Mouse (Mus musculus) adrenal gland, postnatal 25 days (tissue): ENCODE data around the gene Mdk. TPM values are rescaled to one million over a fixed set of nuclear protein-coding genes. Genes with fewer than 3 reads are reported as not detected.

Experiments
- DNase-seq: peaks from one replicate; pipeline ENCODE4 v3.0.0; 2021; ENCODE audit warnings: mixed read lengths
- microRNA-seq, 2 experiments: library from miRNA; unstranded; fragments of <30 nt; microRNA quantifications; one replicate each; pipeline ENCODE4 v1.2.0; 2021
- total RNA-seq: library from RNA; stranded (reverse); gene quantifications from 2 replicates; pipeline ENCODE4 v1.2.3, GENCODE M21; 2021

Mdk gene
- total RNA-seq, 1 experiment from 2014 or later = 5.8 TPM

DNA sequence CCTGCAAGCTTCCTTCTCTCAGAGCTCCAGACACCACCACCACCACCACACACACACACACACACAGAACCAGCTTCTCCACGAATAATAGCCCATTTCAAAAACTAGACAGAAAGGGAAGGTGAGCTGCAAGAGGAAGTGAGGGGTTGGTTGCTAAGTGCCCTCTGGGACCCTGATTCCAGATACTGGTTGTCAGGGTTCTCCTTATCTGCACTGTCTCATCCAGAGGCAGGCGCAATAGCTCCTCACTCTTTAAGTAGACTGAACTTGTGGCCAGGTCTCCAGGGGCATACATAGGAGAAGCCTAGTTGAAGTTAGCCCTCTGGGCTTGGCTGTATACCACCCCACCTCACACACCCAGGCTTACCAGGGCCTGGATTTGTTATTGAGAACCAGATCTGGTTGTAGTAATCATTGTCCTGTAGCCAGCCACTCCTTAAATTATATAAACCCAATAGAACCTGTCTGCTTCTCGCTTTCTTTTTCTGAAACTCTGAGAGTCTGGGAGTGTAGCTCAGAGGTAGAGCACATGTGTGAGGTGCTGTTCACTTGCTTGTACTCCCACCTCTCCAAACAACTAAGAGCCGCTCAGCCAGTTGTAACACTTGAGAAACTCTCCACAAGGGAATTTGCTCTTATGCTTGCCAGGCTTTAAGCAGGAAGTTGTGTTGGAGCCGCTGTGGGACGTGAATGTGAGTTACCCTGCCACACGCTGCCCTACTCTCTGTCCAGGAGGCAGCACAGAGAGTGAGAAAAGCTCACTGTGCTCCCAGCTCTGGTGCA, 18.6 kb downstream of the Mdk start:
- DNase-seq = no peak

DNA sequence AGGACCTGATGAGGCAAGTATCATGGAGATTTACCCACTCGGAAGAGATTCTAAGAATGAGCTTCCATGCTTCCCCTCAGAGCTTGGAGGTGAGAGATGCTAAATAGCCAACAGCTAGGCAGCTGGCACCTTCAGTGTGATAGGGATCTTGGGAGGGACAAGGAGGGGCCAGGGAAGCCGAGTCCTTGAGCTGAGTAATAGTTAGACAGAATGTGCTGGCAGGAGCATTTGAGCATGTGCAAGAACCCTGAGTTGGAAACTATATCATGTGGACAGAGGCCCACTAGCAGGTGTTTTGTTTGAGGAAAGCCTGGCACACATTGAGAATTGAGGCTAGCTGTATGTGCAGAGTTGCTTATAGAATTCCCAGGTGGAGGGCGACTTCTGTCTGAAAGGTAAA, 19.5 kb downstream of the Mdk start:
- DNase-seq = no peak

DNA sequence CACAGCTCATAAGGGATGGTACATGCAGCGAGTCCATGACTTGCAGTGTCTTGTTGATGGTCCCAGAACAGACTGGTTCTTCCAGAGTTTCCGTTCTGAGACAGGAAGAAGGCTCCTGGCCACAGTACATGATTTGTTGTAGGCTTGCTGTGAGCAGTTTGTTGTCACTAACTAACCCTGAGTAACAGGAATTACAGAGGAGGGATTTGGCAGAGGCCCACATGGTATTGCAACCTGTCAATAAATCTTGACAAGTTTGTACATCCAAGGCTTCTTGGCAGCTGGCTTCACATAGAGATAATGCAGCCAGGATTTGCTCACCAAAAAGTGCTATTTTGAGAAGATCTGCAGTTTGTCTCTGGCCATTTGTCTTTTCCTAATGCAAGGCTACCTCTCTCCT, 26.0 kb downstream of the Mdk start:
- DNase-seq = no peak

DNA sequence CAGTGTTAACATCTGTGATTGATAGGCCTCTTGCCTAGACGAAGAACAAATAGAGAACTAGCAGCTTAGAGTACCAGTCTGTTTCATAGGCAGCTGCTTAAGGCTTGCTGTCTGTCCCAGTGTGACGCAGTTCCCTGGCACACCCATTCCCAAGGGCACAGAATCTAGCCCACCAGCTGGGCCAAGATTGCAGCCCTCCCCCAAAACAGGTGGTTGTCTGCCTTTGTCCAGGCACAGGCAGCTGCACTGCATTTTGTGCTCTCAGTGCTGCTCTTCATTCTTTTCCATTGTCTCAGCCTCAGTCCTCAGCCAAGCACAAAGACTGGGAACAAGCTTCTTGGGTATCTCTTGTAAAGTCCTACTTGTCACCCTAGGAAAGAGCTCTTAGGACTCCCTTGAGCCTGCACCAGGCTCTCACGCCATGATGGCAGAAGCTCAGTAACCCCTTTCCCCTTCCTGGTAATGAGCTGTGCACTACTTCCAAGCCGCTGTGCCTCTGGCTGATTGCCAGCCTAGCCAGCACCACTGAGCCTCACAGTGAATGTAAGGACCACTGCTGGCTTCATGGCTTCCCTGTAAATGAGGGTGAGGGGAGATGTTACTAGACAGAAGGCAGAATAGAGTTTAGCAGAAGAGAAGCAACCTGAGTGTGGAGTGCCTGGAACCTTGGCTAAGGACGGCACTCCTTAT, 27.3 kb downstream of the Mdk start:
- no peak for DNase-seq

DNA sequence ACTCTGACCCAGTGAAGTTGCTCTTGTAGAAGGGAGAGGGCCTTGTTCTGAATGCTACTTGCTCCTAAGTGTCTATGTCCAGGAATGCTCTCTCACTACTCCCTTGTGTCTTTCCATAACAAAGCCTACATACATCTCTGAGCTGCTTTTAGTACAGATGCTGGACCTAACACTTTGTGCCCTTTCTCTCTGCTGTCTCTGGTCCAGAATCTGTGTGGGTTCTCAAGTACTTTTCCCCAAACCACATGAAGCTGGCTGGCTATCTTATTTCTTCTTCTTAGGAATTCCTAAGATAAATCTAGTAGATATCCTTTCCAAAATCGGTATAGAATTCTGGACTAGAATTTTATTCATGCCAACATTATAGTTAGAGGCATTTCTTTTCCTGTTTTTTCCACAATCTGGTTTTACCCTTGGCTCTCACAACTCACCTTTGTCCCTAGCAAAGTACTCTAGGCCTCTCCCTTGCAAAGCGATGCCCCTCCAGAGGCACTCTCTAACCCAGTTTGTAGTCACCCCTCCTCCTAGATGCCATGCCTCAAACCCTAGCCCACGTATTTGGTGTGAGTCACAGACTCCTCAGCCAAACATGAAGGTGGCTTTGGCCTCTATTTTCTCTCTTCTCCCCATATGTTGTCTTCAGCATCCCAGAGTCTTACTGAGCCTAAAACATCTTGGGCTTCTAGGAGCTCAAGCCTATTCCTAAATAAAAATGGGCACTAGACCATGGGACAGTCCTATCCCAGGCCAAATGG, 28.7 kb downstream of the Mdk start:
- DNase-seq = no peak

DNA sequence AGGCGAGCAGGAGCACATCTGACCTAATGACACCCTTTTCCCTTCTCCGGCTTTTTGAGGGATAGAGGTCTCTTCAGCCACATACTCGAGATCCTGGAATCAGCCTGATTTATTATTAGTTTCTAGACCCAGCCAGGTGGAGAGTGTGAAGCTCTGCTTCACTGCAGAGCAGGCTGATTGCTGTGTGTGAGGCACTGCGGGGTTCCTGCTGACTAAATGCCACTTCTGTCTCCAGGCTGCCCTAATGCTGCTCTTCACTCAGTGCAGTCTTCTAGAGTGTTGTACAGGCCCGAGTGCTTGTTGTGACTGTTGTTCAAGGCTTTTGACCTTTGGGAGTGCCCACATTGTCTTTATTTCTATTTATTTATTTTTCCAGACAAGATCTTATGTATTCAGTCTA, 29.8 kb downstream of the Mdk start:
- no peak for DNase-seq

DNA sequence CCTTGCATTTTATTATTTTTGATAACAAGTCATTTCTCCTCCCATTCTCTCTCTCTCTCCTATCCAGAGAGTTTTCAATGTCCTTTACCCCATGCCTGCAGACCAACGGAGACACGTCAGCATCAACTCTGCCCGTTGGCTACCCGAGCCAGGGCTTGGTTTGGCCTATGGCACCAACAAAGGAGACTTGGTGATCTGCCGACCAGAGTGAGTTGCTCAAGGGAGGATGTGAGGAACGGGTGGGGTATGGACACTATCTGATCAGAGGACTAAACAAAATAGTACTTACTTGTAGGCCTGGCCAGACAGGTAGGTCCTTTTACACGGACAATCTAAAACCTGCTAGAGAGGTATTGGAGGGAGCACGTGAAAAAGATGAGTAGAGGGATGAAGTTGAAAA, 31.7 kb downstream of the Mdk start:
- no peak for DNase-seq

DNA sequence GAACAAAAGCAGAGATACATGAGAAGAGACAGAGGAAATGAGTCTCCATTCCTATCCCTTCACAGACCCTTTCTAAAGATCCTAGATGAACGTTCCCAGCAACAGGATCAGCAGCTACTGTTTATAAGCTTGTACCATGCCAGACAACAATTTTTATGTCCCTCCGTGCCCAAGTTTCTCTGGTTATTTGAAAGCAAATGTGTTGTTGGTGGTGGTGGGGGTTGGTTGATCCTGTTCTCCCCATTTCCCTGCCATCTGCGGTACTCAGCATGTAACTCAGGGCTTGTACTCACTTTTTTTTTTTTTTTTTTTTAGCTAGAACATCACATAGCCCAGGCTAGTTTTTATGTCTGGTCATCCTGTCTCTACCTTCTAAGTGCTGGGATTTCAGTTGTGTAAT, 33.0 kb downstream of the Mdk start:
- no peak for DNase-seq

DNA sequence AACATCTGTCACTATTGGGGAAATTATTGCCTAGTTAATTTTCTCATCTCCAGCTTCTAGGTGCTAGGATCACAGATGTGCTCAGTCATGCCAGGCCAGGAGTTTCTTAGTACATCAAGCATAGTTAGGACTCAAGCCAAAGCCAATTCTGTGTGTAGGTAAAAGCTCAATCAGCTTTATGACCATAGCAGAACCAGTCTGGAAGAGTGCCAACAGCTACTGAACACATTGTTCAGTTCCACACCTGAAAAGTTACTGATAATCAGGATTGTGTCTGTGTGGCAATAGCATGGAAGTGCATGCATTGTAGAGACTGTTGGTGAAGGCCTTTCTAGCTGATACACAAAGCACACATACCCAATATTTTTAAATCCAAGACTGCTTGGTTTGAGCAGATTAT, 34.1 kb downstream of the Mdk start:
- no peak for DNase-seq

DNA sequence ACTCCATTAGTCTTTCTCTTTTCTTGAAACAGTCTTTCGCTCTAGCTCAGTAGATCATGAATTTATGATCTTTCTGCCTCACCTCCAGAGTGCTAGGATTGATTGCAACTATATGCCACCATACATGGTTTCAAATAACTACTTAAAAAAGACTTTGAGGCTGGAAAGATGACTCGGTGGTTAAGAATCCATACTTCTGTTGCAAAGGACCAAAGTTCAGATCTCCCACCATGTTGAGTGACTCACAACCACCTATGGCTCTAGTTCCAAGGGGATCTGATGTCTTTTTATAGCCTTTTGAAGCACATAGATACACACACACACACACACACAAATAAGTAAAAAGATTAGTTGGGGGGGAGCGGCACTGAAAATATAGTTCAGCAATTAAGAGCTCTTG, 36.7 kb downstream of the Mdk start:
- no peak for DNase-seq

DNA sequence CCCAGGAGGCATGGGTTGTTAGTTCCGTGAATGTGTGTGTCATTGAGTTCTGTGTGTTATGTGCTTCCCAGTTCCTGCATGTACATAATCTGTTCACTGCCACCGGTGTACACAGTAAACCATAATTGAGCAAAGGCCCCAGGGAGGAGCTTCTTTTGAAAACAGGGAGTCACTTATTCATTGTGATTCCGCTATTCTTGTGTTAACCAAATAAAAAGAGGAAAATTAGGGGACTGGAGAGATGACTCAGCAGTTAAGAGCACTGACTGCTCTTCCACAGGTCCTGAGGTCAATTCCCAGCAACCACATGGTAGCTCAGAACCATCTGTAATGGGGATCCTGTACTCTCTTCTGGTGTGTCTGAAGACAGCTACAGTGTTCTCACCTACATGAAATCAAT, 37.4 kb downstream of the Mdk start:
- no peak for DNase-seq

DNA sequence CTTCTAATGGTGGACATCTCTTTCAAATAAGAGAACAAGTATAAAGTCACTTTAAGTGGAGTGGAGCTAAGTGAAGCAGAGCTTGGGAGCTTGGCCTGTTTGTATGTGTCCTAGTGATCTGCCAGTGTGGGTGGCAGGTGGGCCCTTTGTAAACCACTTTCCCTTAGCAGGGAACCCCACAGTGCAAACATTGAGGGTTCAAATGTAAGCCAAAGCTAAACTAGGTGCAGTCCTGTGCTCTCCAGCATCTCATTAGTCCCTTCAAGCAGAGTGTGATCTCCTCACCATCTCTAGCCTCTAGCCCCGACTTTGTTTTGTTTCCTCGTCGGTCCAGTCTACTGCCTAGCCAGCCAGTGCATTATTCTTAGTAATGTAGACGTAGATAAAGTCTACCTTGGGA, 47.5 kb downstream of the Mdk start:
- no peak for DNase-seq

DNA sequence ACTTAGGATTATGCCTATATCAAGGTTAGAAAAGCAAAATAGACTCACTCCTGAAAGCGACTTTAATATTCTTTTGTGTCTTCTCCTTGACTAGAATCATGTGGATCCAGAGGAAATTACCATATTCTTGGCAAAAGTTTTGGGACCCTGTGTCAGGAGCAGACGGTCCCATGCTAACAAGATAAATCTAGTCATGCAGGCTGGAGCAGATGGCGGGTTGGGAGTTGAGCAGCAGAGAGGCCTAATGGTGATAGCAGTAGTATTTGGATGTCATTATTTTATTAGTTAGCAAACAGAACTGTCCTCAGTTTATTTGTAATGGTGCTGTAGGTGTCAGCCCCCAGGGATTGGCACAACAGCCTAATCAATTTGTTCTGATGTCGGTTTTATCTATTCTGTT, 48.1 kb downstream of the Mdk start:
- DNase-seq = no peak

Small RNAs within 50 kb of the gene (microRNA-seq; reads per million reads assigned to microRNA genes)
- 0 to 0.36 reads per million in 2 experiments for gene Mir6999

Other genes with a start within 250 kb of the Mdk start
- gene Atg13, start 221.7 kb downstream of the Mdk start, total RNA-seq = 67.5 and 84.1 TPM in 2 replicates
- 12.5 and 13.9 TPM in 2 replicates for gene Harbi1, start 221.4 kb downstream of the Mdk start, total RNA-seq
- 37.2 and 41.0 TPM in 2 replicates for gene Ambra1, start 202.2 kb downstream of the Mdk start, total RNA-seq
- gene Chrm4, start 5.0 kb downstream of the Mdk start, total RNA-seq = 0.94 and 1.7 TPM in 2 replicates
- not detected in 2 replicates for gene Gm9821, start 13.4 kb upstream of the Mdk start, total RNA-seq
- 42.2 and 61.5 TPM in 2 replicates for gene Dgkz, start 43.6 kb upstream of the Mdk start, total RNA-seq
- gene Creb3l1, start 92.2 kb upstream of the Mdk start, total RNA-seq = 4.3 and 8.4 TPM in 2 replicates
- gene Phf21a, start 160.8 kb upstream of the Mdk start, total RNA-seq = 91.3 and 95.3 TPM in 2 replicates